Mouse (Mus musculus) heart, embryonic 10.5 days (tissue): ENCODE results near the gene Tmf1. TPM values are rescaled to one million over a fixed set of nuclear protein-coding genes. Genes with fewer than 3 reads are reported as not detected.

Source experiments
- DNase-seq: peaks from one replicate; pipeline ENCODE4 v3.0.0-alpha.2; 2017; ENCODE audit warnings: low spot score
- H3K27ac ChIP-seq: fragments of 300-500 bp; sonication (generic); 2 replicates; pipeline ENCODE4 v1.5.1; 2016; ENCODE audit warnings: mild to moderate bottlenecking
- H3K27me3 ChIP-seq: fragments of 300-500 bp; sonication (generic); 2 replicates; pipeline ENCODE4 v1.6.1; 2016; ENCODE audit warnings: mild to moderate bottlenecking; ENCODE audit not compliant: poor library complexity, insufficient read depth, severe bottlenecking
- H3K36me3 ChIP-seq: fragments of 300-500 bp; sonication (generic); 2 replicates; pipeline ENCODE4 v1.6.1; 2016; ENCODE audit warnings: mild to moderate bottlenecking, moderate library complexity
- H3K4me1 ChIP-seq: fragments of 300-500 bp; sonication (generic); 2 replicates; pipeline ENCODE4 v1.6.1; 2016; ENCODE audit warnings: mild to moderate bottlenecking
- H3K4me3 ChIP-seq: fragments of 300-500 bp; sonication (generic); 2 replicates; pipeline ENCODE4 v1.5.1; 2016; ENCODE audit warnings: mild to moderate bottlenecking, moderate library complexity
- H3K9me3 ChIP-seq: fragments of 300-500 bp; sonication (generic); 2 replicates; pipeline ENCODE4 v1.6.1; 2016; ENCODE audit warnings: mild to moderate bottlenecking, moderate library complexity
- WGBS: fragments of 180-500 bp; shearing (Covaris S2); methylation state at CpG from one replicate; pipeline ENCODE4 v1.1.7; 2016; 5-methylcytosine and 5-hydroxymethylcytosine counted together
- polyA plus RNA-seq: library from polyadenylated mRNA; unstranded; fragments of >200 nt; fragmentation: Nextera tagmentation; extraction: Ambion mirVana; gene quantifications from 2 replicates; pipeline ENCODE4 v1.2.1, GENCODE M21; 2016

The Tmf1 gene
- polyA plus RNA-seq, 1 experiment from 2014 or later, result 24.0 TPM

- Histone ChIP-seq H3K4me1 (peaks cover 23% of the 10 kb centered on the region), H3K4me3 (peak overlapping the region; percentile 80), H3K27ac (peak overlapping the region; percentile 90), H3K27me3 (no peaks in the 10 kb centered on the region), H3K9me3 (no peaks in the 10 kb centered on the region), H3K36me3 (peaks cover 11% of the 10 kb centered on the region; the same call in 1 of the 2 replicates)
- peak; percentile 82 for DNase-seq
- 4% methylated on average over 22 of the region's 22 CpGs for WGBS
Observed at GRCm38 (mm10) chr6:97210962-97211601, 32.2 kb upstream of the Tmf1 start.

GRCm38 (mm10) chr6:97210191-97210961 lies 31.5 kb upstream of the Tmf1 start, which contains the start of gene Arl6ip5:
Gene Arl6ip5 (plus strand): TSS chr6:97210689.
- H3K9me3 ChIP-seq, result no peaks in the 10 kb centered on the region
- H3K27ac ChIP-seq, result peak within 1 kb of the TSS; percentile 90
- WGBS, result 10% methylated on average over 32 of the region's 32 CpGs
- peak; percentile 97 for DNase-seq
- peaks cover 8% of the 10 kb centered on the region; the same call in 1 of the 2 replicates for H3K36me3 ChIP-seq
- peaks cover 23% of the 10 kb centered on the region for H3K4me1 ChIP-seq
- no peaks in the 10 kb centered on the region for H3K27me3 ChIP-seq
- H3K4me3 ChIP-seq, result peak within 1 kb of the TSS; percentile 80

GRCm38 (mm10) chr6:97209751-97210150 lies 30.8 kb upstream of the Tmf1 start:
- WGBS, result 83% methylated on average over 4 of the region's 4 CpGs
- no peaks in the 10 kb centered on the region for H3K27me3 ChIP-seq
- H3K27ac ChIP-seq, result no peak overlapping the region
- no peaks in the 10 kb centered on the region for H3K9me3 ChIP-seq
- peaks cover 23% of the 10 kb centered on the region for H3K4me1 ChIP-seq
- DNase-seq, result no peak
- H3K4me3 ChIP-seq, result no peak overlapping the region
- H3K36me3 ChIP-seq, result peaks cover 2% of the 10 kb centered on the region; the same call in 1 of the 2 replicates

GRCm38 (mm10) chr6:97209201-97209600 lies 30.3 kb upstream of the Tmf1 start:
- H3K27ac ChIP-seq, result no peak overlapping the region
- no peaks in the 10 kb centered on the region for H3K36me3 ChIP-seq
- WGBS, result 63% methylated on average over 3 of the region's 3 CpGs
- no peaks in the 10 kb centered on the region for H3K27me3 ChIP-seq
- no peak for DNase-seq
- H3K9me3 ChIP-seq, result no peaks in the 10 kb centered on the region
- H3K4me3 ChIP-seq, result no peak overlapping the region
- H3K4me1 ChIP-seq, result peaks cover 26% of the 10 kb centered on the region

- Histone ChIP-seq H3K4me3 (no peak overlapping the region), H3K36me3 (no peaks in the 10 kb centered on the region), H3K9me3 (no peaks in the 10 kb centered on the region), H3K27ac (peak overlapping the region; percentile 25; the same call in 1 of the 2 replicates), H3K27me3 (no peaks in the 10 kb centered on the region), H3K4me1 (peaks cover 29% of the 10 kb centered on the region)
- DNase-seq, result no peak
- WGBS, result 30% methylated on average over 3 of the region's 3 CpGs
Observed at GRCm38 (mm10) chr6:97208406-97208805, 29.5 kb upstream of the Tmf1 start.

GRCm38 (mm10) chr6:97207085-97207484 lies 28.2 kb upstream of the Tmf1 start:
- Histone ChIP-seq H3K9me3 (no peaks in the 10 kb centered on the region), H3K4me1 (peaks cover 26% of the 10 kb centered on the region), H3K4me3 (no peak overlapping the region), H3K36me3 (no peaks in the 10 kb centered on the region), H3K27ac (no peak overlapping the region), H3K27me3 (no peaks in the 10 kb centered on the region)
- no peak for DNase-seq
- 77% methylated on average over 4 of the region's 4 CpGs for WGBS

- peaks cover 16% of the 10 kb centered on the region for H3K4me1 ChIP-seq
- peak within 1 kb of the TSS; percentile 91 for H3K4me3 ChIP-seq
- WGBS, result 1% methylated on average over 34 of the region's 38 CpGs
- no peaks in the 10 kb centered on the region for H3K27me3 ChIP-seq
- H3K9me3 ChIP-seq, result no peaks in the 10 kb centered on the region
- H3K27ac ChIP-seq, result peak within 1 kb of the TSS; percentile 97
- peaks cover 6% of the 10 kb centered on the region; the same call in 1 of the 2 replicates for H3K36me3 ChIP-seq
- peak; percentile 100 for DNase-seq
Observed at GRCm38 (mm10) chr6:97205439-97205885, 26.5 kb upstream of the Tmf1 start, which contains the start of gene Uba3. Gene Uba3 (minus strand): TSS chr6:97205647.

- DNase-seq, result no peak
- Histone ChIP-seq H3K27ac (peak overlapping the region; percentile 97), H3K4me3 (peak overlapping the region; percentile 91), H3K9me3 (no peaks in the 10 kb centered on the region), H3K27me3 (no peaks in the 10 kb centered on the region), H3K4me1 (peaks cover 16% of the 10 kb centered on the region), H3K36me3 (peaks cover 6% of the 10 kb centered on the region; the same call in 1 of the 2 replicates)
- 1% methylated on average over 16 of the region's 16 CpGs for WGBS
Observed at GRCm38 (mm10) chr6:97204952-97205351, 26.0 kb upstream of the Tmf1 start.

- peak overlapping the region; percentile 91 for H3K4me3 ChIP-seq
- WGBS, result 17% methylated on average over 9 of the region's 9 CpGs
- peak overlapping the region; percentile 97 for H3K27ac ChIP-seq
Observed at GRCm38 (mm10) chr6:97204252-97204869, 25.4 kb upstream of the Tmf1 start.

GRCm38 (mm10) chr6:97202477-97202876 lies 23.6 kb upstream of the Tmf1 start:
- no peak overlapping the region for H3K4me3 ChIP-seq
- DNase-seq, result no peak
- H3K27ac ChIP-seq, result no peak overlapping the region
- H3K27me3 ChIP-seq, result no peaks in the 10 kb centered on the region
- 85% methylated on average over 3 of the region's 3 CpGs for WGBS
- peaks cover 12% of the 10 kb centered on the region for H3K4me1 ChIP-seq
- peaks cover 20% of the 10 kb centered on the region for H3K36me3 ChIP-seq
- H3K9me3 ChIP-seq, result no peaks in the 10 kb centered on the region

More at GRCm38 (mm10) chr6:97204252-97204869, 25.4 kb upstream of the Tmf1 start:
- no peak for DNase-seq
- Histone ChIP-seq H3K4me1 (peaks cover 16% of the 10 kb centered on the region), H3K27me3 (no peaks in the 10 kb centered on the region), H3K9me3 (no peaks in the 10 kb centered on the region), H3K36me3 (peaks cover 6% of the 10 kb centered on the region; the same call in 1 of the 2 replicates)

- 71% methylated on average over 3 of the region's 3 CpGs for WGBS
- Histone ChIP-seq H3K36me3 (peaks cover 41% of the 10 kb centered on the region), H3K4me3 (no peak overlapping the region), H3K27ac (no peak overlapping the region), H3K9me3 (no peaks in the 10 kb centered on the region), H3K27me3 (no peaks in the 10 kb centered on the region), H3K4me1 (peaks cover 12% of the 10 kb centered on the region)
- no peak for DNase-seq
Observed at GRCm38 (mm10) chr6:97200437-97200836, 21.5 kb upstream of the Tmf1 start.

- peak; percentile 76 for DNase-seq
- Histone ChIP-seq H3K27me3 (no peaks in the 10 kb centered on the region), H3K4me3 (peak overlapping the region; percentile 93), H3K27ac (peak overlapping the region; percentile 95), H3K36me3 (peaks cover 34% of the 10 kb centered on the region), H3K9me3 (no peaks in the 10 kb centered on the region), H3K4me1 (peaks cover 23% of the 10 kb centered on the region)
- 7% methylated on average over 11 of the region's 11 CpGs for WGBS
Observed at GRCm38 (mm10) chr6:97179367-97179828, 476 bp upstream of the Tmf1 start.
